Mouse (Mus musculus) heart, postnatal 10 days (tissue): ENCODE data around the gene Pdxp. TPM values are rescaled to one million over a fixed set of nuclear protein-coding genes. Genes with fewer than 3 reads are reported as not detected.
A peak's percentile ranks its signal among the peaks of the same experiment; 100 is the strongest.

ENCODE experiments used
- DNase-seq, 2 experiments: peaks; one replicate each; pipeline ENCODE4 v3.0.0; 2021
- intact Hi-C: fragments of 180-260 bp; cut with DNase I; formaldehyde crosslinking; loops from one replicate; pipeline ENCODE4 v1.15.1; 2025
- microRNA-seq, 2 experiments: library from miRNA; unstranded; fragments of <30 nt; microRNA quantifications; one replicate each; pipeline ENCODE4 v1.2.0; 2022
- total RNA-seq, 2 experiments: library from RNA; stranded (reverse); gene quantifications; 2 replicates each; pipeline ENCODE4 v1.2.3; 2021

Gene Pdxp
- total RNA-seq, 2 experiments from 2014 or later: 2.8 to 3.2 TPM

- DNase-seq: no peak
- intact Hi-C loops: no loop called here
Measured at GRCm38 (mm10) chr15:78957021-78957420, 43.3 kb downstream of the Pdxp start.

- no peak for DNase-seq
- intact Hi-C loops: no loop called here
Measured at GRCm38 (mm10) chr15:78959537-78959936, 45.8 kb downstream of the Pdxp start.

GRCm38 (mm10) chr15:78960088-78960487 is 46.4 kb downstream of the Pdxp start:
- intact Hi-C loops: no loop called here
- peak; percentile 72 to 75 for DNase-seq

- peak; percentile 63 to 84 for DNase-seq
Measured at GRCm38 (mm10) chr15:78962885-78963284, 49.2 kb downstream of the Pdxp start.

More at GRCm38 (mm10) chr15:78962885-78963284, 49.2 kb downstream of the Pdxp start:
- intact Hi-C loops: loop anchor here (1.0 kb wide), 1 partner anchor 48 kb away; no protein-coding TSS in a partner anchor

Small RNAs within 50 kb of the gene (microRNA-seq; reads per million reads assigned to microRNA genes)
- gene Mir6955: 0 reads per million in 2 experiments

Other genes with a start within 250 kb of the Pdxp start
- 1 to 10 TPM; 1.2 TPM for gene Elfn2, start 195.1 kb upstream of the Pdxp start, total RNA-seq
- 10 to 100 TPM; 19.3 to 24.0 TPM for gene Mfng, start 140.4 kb upstream of the Pdxp start, total RNA-seq
- 10 to 100 TPM; 18.8 to 20.4 TPM for gene Card10, start 110.9 kb upstream of the Pdxp start, total RNA-seq
- 10 to 100 TPM; 63.9 to 68.5 TPM for gene Cdc42ep1, start 71.3 kb upstream of the Pdxp start, total RNA-seq
- under 1 TPM in 1 of 2 experiments, not detected in 1; 0.64 TPM for gene Lgals2, start 58.4 kb upstream of the Pdxp start, total RNA-seq
- gene Gga1, start 36.7 kb upstream of the Pdxp start, total RNA-seq: 10 to 100 TPM; 40.4 to 45.2 TPM
- not detected for gene Gm49510, start 14.3 kb upstream of the Pdxp start, total RNA-seq
- gene Sh3bp1, start 14.2 kb upstream of the Pdxp start, total RNA-seq: 1 to 10 TPM; 6.3 to 8.2 TPM
- gene Lgals1, start 12.8 kb downstream of the Pdxp start, total RNA-seq: 100 to 1,000 TPM; 372 to 385 TPM
- gene Nol12, start 21.0 kb downstream of the Pdxp start, total RNA-seq: 10 to 100 TPM; 17.8 to 18.9 TPM
- gene Triobp, start 33.8 kb downstream of the Pdxp start, total RNA-seq: 10 to 100 TPM; 49.2 to 58.0 TPM
- 100 to 1,000 TPM; 208 to 227 TPM for gene H1f0, start 114.5 kb downstream of the Pdxp start, total RNA-seq
- gene Galr3, start 128.0 kb downstream of the Pdxp start, total RNA-seq: not detected
- gene Ankrd54, start 149.0 kb downstream of the Pdxp start, total RNA-seq: 10 to 100 TPM in 1 of 2 experiments, 1 to 10 TPM in 1; 9.1 to 10.7 TPM
- 10 to 100 TPM; 94.5 to 95.7 TPM for gene Eif3l, start 161.3 kb downstream of the Pdxp start, total RNA-seq
- gene Micall1, start 195.0 kb downstream of the Pdxp start, total RNA-seq: 10 to 100 TPM; 80.2 to 82.8 TPM
- gene Polr2f, start 227.1 kb downstream of the Pdxp start, total RNA-seq: 100 to 1,000 TPM; 118 to 130 TPM
- gene 1700088E04Rik, start 227.3 kb downstream of the Pdxp start, total RNA-seq: 1 to 10 TPM; 1.8 to 2.3 TPM